Mouse (Mus musculus): ENCODE data around the gene Hif3a. TPM values are rescaled to one million over a fixed set of nuclear protein-coding genes. Genes with fewer than 3 reads are reported as not detected.

Hif3a gene
- total RNA-seq, 1 experiment = 2.3 TPM

DNA sequence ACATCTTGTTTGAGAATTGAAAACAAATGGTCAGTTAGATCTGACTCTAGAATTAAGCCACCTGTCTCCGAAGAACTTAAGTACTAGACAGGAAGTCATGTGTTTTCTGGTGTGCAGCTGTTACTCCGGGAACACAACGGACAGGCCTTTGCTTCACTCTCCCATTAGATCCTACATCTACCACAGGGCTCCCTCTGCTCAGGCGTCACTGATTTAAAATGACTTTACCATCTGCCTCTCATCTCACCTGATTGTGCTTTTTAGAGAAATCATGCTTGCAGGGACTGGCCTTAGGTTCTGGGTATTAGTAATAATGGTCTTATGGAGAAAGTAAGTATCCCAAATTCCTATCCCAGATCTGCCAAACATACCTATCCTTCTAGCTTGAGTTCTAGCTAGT, 20.5 kb upstream of the Hif3a start:
- TF ChIP-seq ZC3H11A (IDR thresholded peaks at IDR 0.05; ENCODE audit: borderline replicate concordance, low read depth, low read length) (no peak), ZNF384 (IDR thresholded peaks at IDR 0.05; ENCODE audit: low read depth, low read length) (no peak), HCFC1 (IDR thresholded peaks at IDR 0.05; ENCODE audit: borderline replicate concordance, insufficient read depth, low read length) (no peak), MAFK (IDR thresholded peaks at IDR 0.05; ENCODE audit: insufficient read depth, low read depth, low read length) (no peak), CHD2 (IDR thresholded peaks at IDR 0.05; ENCODE audit: low read depth, low read length) (no peak)
- DNase-seq (ENCODE audit: low read depth, low spot score) = no peak
- in situ Hi-C loops (cut with MboI; ENCODE audit: low sequenced_read_pairs in 2 of 2, unreplicated experiment in 2 of 2) = loop anchor here in 1 of 2 experiments (25.0 kb wide), 1 partner anchor 830 kb away; no protein-coding TSS in a partner anchor
- Histone ChIP-seq H3K27ac (ENCODE audit: insufficient read depth, low read depth, low read length, poor library complexity, severe bottlenecking) (no peak overlapping the region), H3K4me1 (ENCODE audit: control insufficient read depth in 2 of 2, insufficient read depth in 2 of 2, low read length in 2 of 2, poor library complexity in 1 of 2) (no peaks in the 10 kb centered on the region), H3K36me3 (ENCODE audit: control insufficient read depth, insufficient read depth, low read length, poor library complexity, severe bottlenecking) (no peaks in the 10 kb centered on the region), H3K9ac (ENCODE audit: insufficient read depth, low read depth, low read length, poor library complexity, severe bottlenecking) (no peak overlapping the region), H3K9me3 (ENCODE audit: control insufficient read depth, insufficient read depth, low read depth, low read length) (no peaks in the 10 kb centered on the region), H3K4me3 (ENCODE audit: insufficient read depth in 1 of 2, low read depth in 1 of 2, low read length in 2 of 2, poor library complexity in 1 of 2, severe bottlenecking in 1 of 2) (no peak overlapping the region)

DNA sequence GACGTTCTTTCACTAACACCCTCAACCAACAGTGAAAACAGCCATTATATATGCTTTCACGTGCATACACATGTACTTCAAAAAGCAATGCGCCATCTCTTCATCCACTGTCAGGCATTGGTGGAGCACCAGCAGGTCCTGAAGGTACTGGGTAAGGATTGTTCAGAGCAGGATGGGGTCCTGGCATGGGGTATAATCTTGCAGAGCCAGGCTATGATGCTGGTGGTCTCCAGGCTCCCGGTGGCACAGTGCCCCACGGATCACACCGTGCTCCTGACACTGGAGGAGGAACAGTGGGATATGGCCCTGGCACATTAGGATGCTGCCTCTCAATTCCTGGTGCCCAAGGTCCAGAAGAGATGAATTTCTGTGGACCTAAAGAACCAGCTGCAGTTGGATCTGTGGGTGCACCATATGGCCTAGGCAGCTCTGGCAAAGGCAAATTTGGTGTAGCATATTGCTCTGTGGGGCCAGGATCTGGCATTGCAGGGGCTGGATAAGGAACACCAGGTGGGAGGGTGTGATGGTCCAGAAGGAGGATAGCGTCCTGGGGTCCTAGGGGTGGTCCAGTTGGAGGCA, 15.9 kb upstream of the Hif3a start:
- Histone ChIP-seq H3K36me3 (ENCODE audit: control insufficient read depth, insufficient read depth, low read length, poor library complexity, severe bottlenecking) (no peaks in the 10 kb centered on the region), H3K4me3 (ENCODE audit: insufficient read depth in 1 of 2, low read depth in 1 of 2, low read length in 2 of 2, poor library complexity in 1 of 2, severe bottlenecking in 1 of 2) (no peak overlapping the region), H3K27ac (ENCODE audit: insufficient read depth, low read depth, low read length, poor library complexity, severe bottlenecking) (no peak overlapping the region), H3K9ac (ENCODE audit: insufficient read depth, low read depth, low read length, poor library complexity, severe bottlenecking) (no peak overlapping the region), H3K9me3 (ENCODE audit: control insufficient read depth, insufficient read depth, low read depth, low read length) (no peaks in the 10 kb centered on the region), H3K4me1 (ENCODE audit: control insufficient read depth in 2 of 2, insufficient read depth in 2 of 2, low read length in 2 of 2, poor library complexity in 1 of 2) (peaks cover 0 to 4% of the 10 kb centered on the region in 2 experiments; a peak in 1 of 4 replicates)
- DNase-seq (ENCODE audit: low read depth, low spot score) = no peak
- TF ChIP-seq ZNF384 (IDR thresholded peaks at IDR 0.05; ENCODE audit: low read depth, low read length) (no peak), CHD2 (IDR thresholded peaks at IDR 0.05; ENCODE audit: low read depth, low read length) (no peak), HCFC1 (IDR thresholded peaks at IDR 0.05; ENCODE audit: borderline replicate concordance, insufficient read depth, low read length) (no peak), ZC3H11A (IDR thresholded peaks at IDR 0.05; ENCODE audit: borderline replicate concordance, low read depth, low read length) (no peak), MAFK (IDR thresholded peaks at IDR 0.05; ENCODE audit: insufficient read depth, low read depth, low read length) (no peak)
- in situ Hi-C loops (cut with MboI; ENCODE audit: low sequenced_read_pairs in 2 of 2, unreplicated experiment in 2 of 2) = loop anchor here in 1 of 2 experiments (25.0 kb wide), 1 partner anchor 834 kb away; no protein-coding TSS in a partner anchor

DNA sequence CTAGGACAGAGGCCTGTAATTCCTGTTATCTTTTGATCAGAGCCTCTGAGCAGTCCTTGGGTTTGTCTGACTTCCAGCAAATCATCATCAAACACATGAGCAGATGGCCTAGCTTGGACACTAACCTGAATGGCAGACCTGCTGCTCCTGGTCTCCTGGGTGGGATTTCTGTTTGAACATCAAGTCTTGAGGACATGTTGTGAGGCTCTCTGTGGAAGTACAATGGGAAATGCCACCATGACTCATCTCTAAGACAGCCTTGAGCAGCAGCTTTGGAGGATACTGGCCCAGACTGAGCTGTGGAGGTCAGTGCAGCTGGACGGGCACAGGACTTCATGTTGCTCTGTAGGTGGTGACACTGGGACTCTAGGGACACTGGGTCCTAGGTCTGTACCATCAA, 14.3 kb upstream of the Hif3a start:
- no peaks in the 10 kb centered on the region for H3K9me3 ChIP-seq (ENCODE audit: control insufficient read depth, insufficient read depth, low read depth, low read length)
- TF ChIP-seq ZC3H11A (IDR thresholded peaks at IDR 0.05; ENCODE audit: borderline replicate concordance, low read depth, low read length) = no peak
- TF ChIP-seq ZNF384 (IDR thresholded peaks at IDR 0.05; ENCODE audit: low read depth, low read length) = no peak
- TF ChIP-seq MAFK (IDR thresholded peaks at IDR 0.05; ENCODE audit: insufficient read depth, low read depth, low read length) = no peak
- TF ChIP-seq HCFC1 (IDR thresholded peaks at IDR 0.05; ENCODE audit: borderline replicate concordance, insufficient read depth, low read length) = no peak
- TF ChIP-seq CHD2 (IDR thresholded peaks at IDR 0.05; ENCODE audit: low read depth, low read length) = no peak
- H3K27ac ChIP-seq (ENCODE audit: insufficient read depth, low read depth, low read length, poor library complexity, severe bottlenecking) = no peak overlapping the region
- no peak for DNase-seq (ENCODE audit: low read depth, low spot score)
- no peak overlapping the region for H3K4me3 ChIP-seq (ENCODE audit: insufficient read depth in 1 of 2, low read depth in 1 of 2, low read length in 2 of 2, poor library complexity in 1 of 2, severe bottlenecking in 1 of 2)
- no peak overlapping the region for H3K9ac ChIP-seq (ENCODE audit: insufficient read depth, low read depth, low read length, poor library complexity, severe bottlenecking)
- H3K4me1 ChIP-seq (ENCODE audit: control insufficient read depth in 2 of 2, insufficient read depth in 2 of 2, low read length in 2 of 2, poor library complexity in 1 of 2) = peaks cover 0 to 4% of the 10 kb centered on the region in 2 experiments; a peak in 1 of 4 replicates
- no peaks in the 10 kb centered on the region for H3K36me3 ChIP-seq (ENCODE audit: control insufficient read depth, insufficient read depth, low read length, poor library complexity, severe bottlenecking)
- in situ Hi-C loops (cut with MboI; ENCODE audit: low sequenced_read_pairs in 2 of 2, unreplicated experiment in 2 of 2) = loop anchor here in 1 of 2 experiments (25.0 kb wide), 1 partner anchor 836 kb away; no protein-coding TSS in a partner anchor

DNA sequence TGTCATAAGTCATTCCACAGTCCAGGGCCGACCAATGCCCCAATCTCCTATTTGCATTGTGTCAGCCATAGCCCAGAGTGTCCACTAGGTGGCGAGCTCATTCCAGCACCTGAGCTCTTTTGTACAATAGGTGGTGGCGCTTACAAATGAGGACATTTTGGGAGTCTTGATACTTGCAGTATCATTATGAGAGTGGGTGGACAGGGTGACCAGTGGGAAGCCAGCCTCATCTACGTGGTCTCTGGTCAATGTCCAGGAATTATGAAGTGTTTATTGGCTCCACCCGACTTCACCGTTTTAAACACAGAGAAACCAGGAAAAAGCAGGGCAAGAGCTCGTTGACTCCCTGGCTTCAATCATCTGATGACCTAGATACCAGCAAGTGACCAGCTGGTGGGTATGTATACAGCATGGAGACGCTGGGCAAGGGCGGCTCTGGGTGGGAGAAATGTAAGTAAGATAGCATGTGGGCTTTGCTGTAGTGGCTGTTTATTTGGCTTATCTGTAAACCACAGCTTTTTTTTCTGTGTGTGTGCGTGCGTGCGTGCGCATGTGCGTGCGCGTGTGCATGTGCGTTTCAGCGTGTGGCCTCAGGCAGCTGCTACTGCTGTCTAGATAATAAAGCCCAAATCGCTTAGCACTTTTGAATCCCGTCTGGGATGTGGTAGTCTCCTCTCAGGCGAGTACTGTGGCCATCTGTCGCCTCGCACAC, 11.8 kb upstream of the Hif3a start, which contains the start of gene Psg16:
TSS of gene Psg16 (plus strand) at position 137 of the 712 bp plus-strand sequence.
- H3K4me3 ChIP-seq (ENCODE audit: insufficient read depth in 1 of 2, low read depth in 1 of 2, low read length in 2 of 2, poor library complexity in 1 of 2, severe bottlenecking in 1 of 2) = no peak within 1 kb of the TSS
- DNase-seq (ENCODE audit: low read depth, low spot score) = no peak
- in situ Hi-C loops (cut with MboI; ENCODE audit: low sequenced_read_pairs in 2 of 2, unreplicated experiment in 2 of 2) = no loop called here
- H3K9me3 ChIP-seq (ENCODE audit: control insufficient read depth, insufficient read depth, low read depth, low read length) = no peaks in the 10 kb centered on the region
- H3K27ac ChIP-seq (ENCODE audit: insufficient read depth, low read depth, low read length, poor library complexity, severe bottlenecking) = no peak within 1 kb of the TSS
- peaks cover 0 to 4% of the 10 kb centered on the region in 2 experiments; a peak in 1 of 4 replicates for H3K4me1 ChIP-seq (ENCODE audit: control insufficient read depth in 2 of 2, insufficient read depth in 2 of 2, low read length in 2 of 2, poor library complexity in 1 of 2)
- TF ChIP-seq ZNF384 (IDR thresholded peaks at IDR 0.05; ENCODE audit: low read depth, low read length) (no peak), ZC3H11A (IDR thresholded peaks at IDR 0.05; ENCODE audit: borderline replicate concordance, low read depth, low read length) (peak; percentile 58; the same call in 1 of the 2 replicates), MAFK (IDR thresholded peaks at IDR 0.05; ENCODE audit: insufficient read depth, low read depth, low read length) (no peak), CHD2 (IDR thresholded peaks at IDR 0.05; ENCODE audit: low read depth, low read length) (no peak)
- H3K9ac ChIP-seq (ENCODE audit: insufficient read depth, low read depth, low read length, poor library complexity, severe bottlenecking) = 0 out of 2 replicates have a peak within 1 kb of the TSS, but pooled peaks have one; percentile 2
- no peaks in the 10 kb centered on the region for H3K36me3 ChIP-seq (ENCODE audit: control insufficient read depth, insufficient read depth, low read length, poor library complexity, severe bottlenecking)

All from ES-E14 (cell line).